Mouse (Mus musculus) testis, adult 2 months (tissue): ENCODE measurements around the gene Tm7sf2.

Experiments
- CTCF ChIP-seq: fragments of 200-500 bp; IDR thresholded peaks from 2 replicates; pipeline ENCODE4 v1.5.1; 2012; ENCODE audit warnings: low read depth, mild to moderate bottlenecking, inconsistent platforms, low read length, moderate library complexity; ENCODE audit not compliant: control insufficient read depth, insufficient read depth, insufficient replicate concordance
- POLR2A ChIP-seq: fragments of 200-500 bp; IDR thresholded peaks from 2 replicates; pipeline ENCODE4 v1.6.1; 2012; ENCODE audit warnings: low read depth, mild to moderate bottlenecking, inconsistent platforms, low read length, moderate library complexity; ENCODE audit not compliant: control insufficient read depth

- TF ChIP-seq POLR2A (no peak), CTCF (no peak)
These were observed 44.9 kb upstream of the Tm7sf2 start for GRCm38 (mm10) chr19:6113116-6113515.
